Mouse (Mus musculus): Measurements from ENCODE around the gene Ogfrl1.

- TF ChIP-seq CTCF (IDR thresholded peaks at IDR 0.05; ENCODE audit: low read depth): no peak
- no peak for TF ChIP-seq EP300 (optimal IDR thresholded peaks at IDR 0.05)
Observed at GRCm38 (mm10) chr1:23382461-23382805, 15.1 kb downstream of the Ogfrl1 start.

Measured in stomach, postnatal 0 days (tissue).